Mouse (Mus musculus) olfactory bulb, adult 2 months (tissue): ENCODE results near the gene Tns2.

Experiments used
- CTCF ChIP-seq: fragments of 200-500 bp; IDR thresholded peaks from 2 replicates; pipeline ENCODE4 v1.5.1; 2012; ENCODE audit warnings: low read depth, mild to moderate bottlenecking, low read length, moderate library complexity; ENCODE audit not compliant: insufficient read depth
- POLR2A ChIP-seq: fragments of 200-500 bp; IDR thresholded peaks from 2 replicates; pipeline ENCODE4 v1.6.1; 2012; ENCODE audit warnings: mild to moderate bottlenecking, low read depth, low read length, moderate library complexity; ENCODE audit not compliant: insufficient read depth

DNA sequence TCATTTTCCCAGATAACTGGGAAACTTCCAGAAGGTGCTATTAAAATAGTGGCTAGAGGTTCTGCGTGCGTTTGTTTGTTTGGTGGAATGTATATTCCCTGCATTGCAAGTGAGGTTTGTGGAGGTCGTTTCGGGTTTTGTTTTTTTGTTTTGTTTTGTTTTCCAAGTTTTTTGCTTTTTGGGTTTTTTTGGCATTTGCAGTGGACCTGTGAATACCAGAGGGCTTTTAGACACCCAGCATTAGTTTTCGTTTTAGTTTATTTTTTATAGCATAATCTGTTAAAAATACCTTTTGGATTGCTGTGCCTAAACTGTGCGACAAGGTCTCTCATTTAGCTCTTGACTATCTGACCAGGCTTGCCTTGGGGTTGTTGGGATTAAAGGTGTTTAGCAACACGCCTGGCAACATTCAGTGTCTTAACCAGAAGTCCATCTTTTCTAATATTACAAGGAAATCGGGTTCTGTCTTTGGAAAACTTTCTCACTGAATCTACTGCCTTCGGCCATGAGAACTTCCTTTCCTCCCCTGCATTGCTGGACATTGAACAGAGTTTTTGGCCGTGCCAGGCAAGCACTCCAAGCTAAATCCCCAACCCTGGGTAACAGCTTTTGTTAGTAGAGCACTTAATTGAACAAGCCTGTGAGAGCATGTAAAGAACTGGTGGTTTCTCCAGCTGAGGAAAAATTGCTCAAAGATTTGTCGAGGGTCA lies 25.2 kb upstream of the Tns2 start:
- TF ChIP-seq CTCF (no peak), POLR2A (no peak)
